Mouse (Mus musculus) cortical plate, adult 2 months (tissue): ENCODE data around the gene Opn5.

Experiments used
- CTCF ChIP-seq: fragments of 200-500 bp; IDR thresholded peaks from 2 replicates; pipeline ENCODE4 v1.5.1; 2011; ENCODE audit warnings: mild to moderate bottlenecking, control low read depth, low read length; ENCODE audit not compliant: insufficient read depth; ENCODE audit errors: extremely low read depth
- POLR2A ChIP-seq: fragments of 200-500 bp; IDR thresholded peaks from 2 replicates; pipeline ENCODE4 v1.6.1; 2011; ENCODE audit warnings: mild to moderate bottlenecking, low read length, control low read depth; ENCODE audit not compliant: insufficient read depth; ENCODE audit errors: extremely low read depth

DNA sequence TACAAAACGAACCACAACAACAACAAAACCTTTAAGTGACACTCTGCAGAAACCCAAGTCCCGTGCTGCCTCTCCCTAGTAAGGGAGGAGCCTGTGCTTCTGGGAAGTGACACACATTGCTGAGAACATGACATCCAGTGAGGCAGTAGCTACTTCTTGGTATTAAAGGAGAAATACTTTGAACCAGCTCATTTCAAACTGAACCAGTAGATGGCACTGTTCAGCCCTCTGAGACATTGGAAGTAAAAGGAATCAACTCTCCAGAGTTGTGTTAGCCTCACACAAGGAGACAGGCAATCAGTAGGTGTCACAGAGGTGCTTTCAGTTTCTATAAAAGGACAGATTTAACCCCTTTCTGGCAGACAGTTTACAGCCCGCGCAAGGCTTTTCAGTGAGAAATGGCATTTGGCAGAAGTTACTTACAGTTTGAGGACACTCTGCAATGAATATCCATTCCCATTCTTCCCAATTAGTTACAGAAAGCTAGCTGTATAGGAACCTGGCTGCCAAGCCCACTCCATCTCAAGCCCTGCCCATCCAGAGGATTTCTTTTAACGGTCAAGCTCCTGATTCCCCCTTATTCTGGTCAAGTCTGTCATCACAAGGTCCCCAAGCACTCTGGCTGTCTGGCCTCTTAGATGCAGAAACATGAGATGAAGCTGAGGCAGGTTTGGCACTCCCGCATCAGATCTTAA is 2.0 kb upstream of the Opn5 start:
- TF ChIP-seq POLR2A: no peak
- peak; percentile 42; the same call in 1 of the 2 replicates for TF ChIP-seq CTCF
